Mouse (Mus musculus) liver, postnatal 0 days (tissue): ENCODE data around the gene Matn1.

ENCODE experiments used
- CTCF ChIP-seq: sonication (generic); IDR thresholded peaks from 2 replicates; pipeline ENCODE4 v1.5.1; 2016; ENCODE audit warnings: antibody characterized with exemption, low read depth
- EP300 ChIP-seq: IDR thresholded peaks from 2 replicates; pipeline ENCODE4 v1.6.1; 2016; ENCODE audit warnings: antibody characterized with exemption, low read depth, mild to moderate bottlenecking

DNA sequence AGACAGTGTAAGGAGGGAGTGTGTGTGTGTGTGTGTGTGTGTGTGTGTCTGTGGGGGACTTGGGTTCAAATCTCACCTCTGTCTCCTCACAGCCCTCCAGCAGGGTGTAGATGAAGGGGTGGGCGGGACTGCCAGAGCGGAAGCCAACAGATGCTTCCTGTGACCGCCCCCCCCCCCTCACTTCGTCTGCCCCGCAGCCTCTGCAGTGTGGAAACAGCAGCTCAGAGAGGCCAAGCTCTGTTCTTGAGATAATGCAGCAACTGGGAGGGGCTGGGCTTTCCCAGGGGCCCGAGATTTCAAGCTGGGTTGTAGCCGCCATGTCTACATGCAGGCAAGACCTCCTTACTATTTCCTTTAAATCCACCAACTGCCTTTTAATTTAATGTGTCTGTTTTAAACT is 33.5 kb upstream of the Matn1 start:
- no peak for TF ChIP-seq CTCF
- TF ChIP-seq EP300 = no peak
